Mouse (Mus musculus): Measurements from ENCODE around the gene Ddi2. TPM values are rescaled to one million over a fixed set of nuclear protein-coding genes. Genes with fewer than 3 reads are reported as not detected.
A peak's percentile ranks its signal among the peaks of the same experiment; 100 is the strongest.

The Ddi2 gene
- total RNA-seq, 1 experiment, result 48.5 TPM

- Histone ChIP-seq H3K4me1 (ENCODE audit: control insufficient read depth in 2 of 2, insufficient read depth in 2 of 2, low read length in 2 of 2, poor library complexity in 1 of 2) (peaks cover 0 to 6% of the 10 kb centered on the region in 2 experiments; a peak in 1 of 4 replicates), H3K27ac (ENCODE audit: insufficient read depth, low read depth, low read length, poor library complexity, severe bottlenecking) (no peak overlapping the region), H3K9me3 (ENCODE audit: control insufficient read depth, insufficient read depth, low read depth, low read length) (no peaks in the 10 kb centered on the region), H3K36me3 (ENCODE audit: control insufficient read depth, insufficient read depth, low read length, poor library complexity, severe bottlenecking) (no peaks in the 10 kb centered on the region), H3K9ac (ENCODE audit: insufficient read depth, low read depth, low read length, poor library complexity, severe bottlenecking) (no peak overlapping the region), H3K4me3 (ENCODE audit: insufficient read depth in 1 of 2, low read depth in 1 of 2, low read length in 2 of 2, poor library complexity in 1 of 2, severe bottlenecking in 1 of 2) (no peak overlapping the region)
- no peak for TF ChIP-seq ZC3H11A (IDR thresholded peaks at IDR 0.05; ENCODE audit: borderline replicate concordance, low read depth, low read length)
- TF ChIP-seq HCFC1 (IDR thresholded peaks at IDR 0.05; ENCODE audit: borderline replicate concordance, insufficient read depth, low read length), result no peak
- TF ChIP-seq MAFK (IDR thresholded peaks at IDR 0.05; ENCODE audit: insufficient read depth, low read depth, low read length), result no peak
- TF ChIP-seq ZNF384 (IDR thresholded peaks at IDR 0.05; ENCODE audit: low read depth, low read length), result no peak
- TF ChIP-seq CHD2 (IDR thresholded peaks at IDR 0.05; ENCODE audit: low read depth, low read length), result no peak
- in situ Hi-C loops (cut with MboI; ENCODE audit: low sequenced_read_pairs in 2 of 2, unreplicated experiment in 2 of 2), result no loop called here
- no peak for DNase-seq (ENCODE audit: low read depth, low spot score)
Measured at GRCm38 (mm10) chr4:141750826-141751225, 27.6 kb upstream of the Ddi2 start.

GRCm38 (mm10) chr4:141749557-141749956 is 26.3 kb upstream of the Ddi2 start:
- in situ Hi-C loops (cut with MboI; ENCODE audit: low sequenced_read_pairs in 2 of 2, unreplicated experiment in 2 of 2), result no loop called here
- H3K36me3 ChIP-seq (ENCODE audit: control insufficient read depth, insufficient read depth, low read length, poor library complexity, severe bottlenecking), result no peaks in the 10 kb centered on the region
- DNase-seq (ENCODE audit: low read depth, low spot score), result no peak
- H3K4me1 ChIP-seq (ENCODE audit: control insufficient read depth in 2 of 2, insufficient read depth in 2 of 2, low read length in 2 of 2, poor library complexity in 1 of 2), result peaks cover 0 to 6% of the 10 kb centered on the region in 2 experiments; a peak in 1 of 4 replicates
- TF ChIP-seq ZC3H11A (IDR thresholded peaks at IDR 0.05; ENCODE audit: borderline replicate concordance, low read depth, low read length) (no peak), ZNF384 (IDR thresholded peaks at IDR 0.05; ENCODE audit: low read depth, low read length) (no peak), CHD2 (IDR thresholded peaks at IDR 0.05; ENCODE audit: low read depth, low read length) (no peak), MAFK (IDR thresholded peaks at IDR 0.05; ENCODE audit: insufficient read depth, low read depth, low read length) (no peak), HCFC1 (IDR thresholded peaks at IDR 0.05; ENCODE audit: borderline replicate concordance, insufficient read depth, low read length) (no peak)
- no peaks in the 10 kb centered on the region for H3K9me3 ChIP-seq (ENCODE audit: control insufficient read depth, insufficient read depth, low read depth, low read length)
- H3K4me3 ChIP-seq (ENCODE audit: insufficient read depth in 1 of 2, low read depth in 1 of 2, low read length in 2 of 2, poor library complexity in 1 of 2, severe bottlenecking in 1 of 2), result no peak overlapping the region
- no peak overlapping the region for H3K27ac ChIP-seq (ENCODE audit: insufficient read depth, low read depth, low read length, poor library complexity, severe bottlenecking)
- no peak overlapping the region for H3K9ac ChIP-seq (ENCODE audit: insufficient read depth, low read depth, low read length, poor library complexity, severe bottlenecking)

GRCm38 (mm10) chr4:141746578-141747346 is 23.5 kb upstream of the Ddi2 start, which contains the start of gene Agmat:
Gene Agmat, plus strand, starts transcription at chr4:141746672.
- in situ Hi-C loops (cut with MboI; ENCODE audit: low sequenced_read_pairs in 2 of 2, unreplicated experiment in 2 of 2), result no loop called here
- no peak for TF ChIP-seq HCFC1 (IDR thresholded peaks at IDR 0.05; ENCODE audit: borderline replicate concordance, insufficient read depth, low read length)
- TF ChIP-seq CHD2 (IDR thresholded peaks at IDR 0.05; ENCODE audit: low read depth, low read length), result no peak
- no peak for TF ChIP-seq ZC3H11A (IDR thresholded peaks at IDR 0.05; ENCODE audit: borderline replicate concordance, low read depth, low read length)
- no peak for TF ChIP-seq MAFK (IDR thresholded peaks at IDR 0.05; ENCODE audit: insufficient read depth, low read depth, low read length)
- no peak for TF ChIP-seq ZNF384 (IDR thresholded peaks at IDR 0.05; ENCODE audit: low read depth, low read length)
- Histone ChIP-seq H3K36me3 (ENCODE audit: control insufficient read depth, insufficient read depth, low read length, poor library complexity, severe bottlenecking) (no peaks in the 10 kb centered on the region), H3K9ac (ENCODE audit: insufficient read depth, low read depth, low read length, poor library complexity, severe bottlenecking) (peak within 1 kb of the TSS; percentile 54), H3K4me3 (ENCODE audit: insufficient read depth in 1 of 2, low read depth in 1 of 2, low read length in 2 of 2, poor library complexity in 1 of 2, severe bottlenecking in 1 of 2) (peak within 1 kb of the TSS; percentile 42 to 51), H3K9me3 (ENCODE audit: control insufficient read depth, insufficient read depth, low read depth, low read length) (no peaks in the 10 kb centered on the region), H3K27ac (ENCODE audit: insufficient read depth, low read depth, low read length, poor library complexity, severe bottlenecking) (no peak within 1 kb of the TSS), H3K4me1 (ENCODE audit: control insufficient read depth in 2 of 2, insufficient read depth in 2 of 2, low read length in 2 of 2, poor library complexity in 1 of 2) (peaks cover 0 to 8% of the 10 kb centered on the region in 2 experiments; a peak in 1 of 4 replicates)
- DNase-seq (ENCODE audit: low read depth, low spot score), result no peak

GRCm38 (mm10) chr4:141742381-141742780 is 19.2 kb upstream of the Ddi2 start:
- no peak for DNase-seq (ENCODE audit: low read depth, low spot score)
- H3K27ac ChIP-seq (ENCODE audit: insufficient read depth, low read depth, low read length, poor library complexity, severe bottlenecking), result no peak overlapping the region
- TF ChIP-seq ZC3H11A (IDR thresholded peaks at IDR 0.05; ENCODE audit: borderline replicate concordance, low read depth, low read length) (no peak), ZNF384 (IDR thresholded peaks at IDR 0.05; ENCODE audit: low read depth, low read length) (no peak)
- in situ Hi-C loops (cut with MboI; ENCODE audit: low sequenced_read_pairs in 2 of 2, unreplicated experiment in 2 of 2), result no loop called here
- no peaks in the 10 kb centered on the region for H3K9me3 ChIP-seq (ENCODE audit: control insufficient read depth, insufficient read depth, low read depth, low read length)
- H3K4me1 ChIP-seq (ENCODE audit: control insufficient read depth in 2 of 2, insufficient read depth in 2 of 2, low read length in 2 of 2, poor library complexity in 1 of 2), result peaks cover 0 to 7% of the 10 kb centered on the region in 2 experiments; a peak in 1 of 4 replicates
- no peak overlapping the region for H3K9ac ChIP-seq (ENCODE audit: insufficient read depth, low read depth, low read length, poor library complexity, severe bottlenecking)
- H3K36me3 ChIP-seq (ENCODE audit: control insufficient read depth, insufficient read depth, low read length, poor library complexity, severe bottlenecking), result no peaks in the 10 kb centered on the region
- H3K4me3 ChIP-seq (ENCODE audit: insufficient read depth in 1 of 2, low read depth in 1 of 2, low read length in 2 of 2, poor library complexity in 1 of 2, severe bottlenecking in 1 of 2), result no peak overlapping the region

Measured in ES-E14 (cell line).